Mouse (Mus musculus): ENCODE data around the gene Pou2f3. TPM values are rescaled to one million over a fixed set of nuclear protein-coding genes. Genes with fewer than 3 reads are reported as not detected.

Pou2f3 gene
- polyA plus RNA-seq, 1 experiment = 0.13 TPM

DNA sequence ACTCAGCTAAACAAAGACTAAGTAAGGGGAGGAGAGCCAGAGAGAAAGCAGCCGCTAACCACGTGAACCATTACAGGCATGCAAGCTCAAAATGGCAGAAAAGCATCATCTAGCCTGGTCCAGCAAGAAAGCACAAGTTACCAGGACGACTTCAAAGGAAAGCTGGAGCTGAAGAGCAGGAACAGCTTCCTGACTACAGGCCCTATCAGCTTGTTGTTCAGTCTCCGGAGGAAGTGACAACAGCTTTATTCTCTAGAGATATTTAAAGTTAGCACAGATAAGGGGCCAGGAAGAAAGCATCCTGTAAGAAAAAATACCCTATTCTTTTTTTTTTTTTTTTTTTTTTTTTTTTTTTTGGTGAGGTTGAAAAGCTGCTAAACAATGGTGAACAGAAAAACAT is 111.2 kb downstream of the Pou2f3 start:
- no peak for TF ChIP-seq POLR2A (IDR thresholded peaks at IDR 0.05; ENCODE audit: extremely low read depth, insufficient read depth, low read length)
- TF ChIP-seq CTCF (IDR thresholded peaks at IDR 0.05; ENCODE audit: extremely low read depth, insufficient read depth, low read length) = no peak
- Histone ChIP-seq H3K4me3 (ENCODE audit: insufficient read depth, low read length) (no peak overlapping the region), H3K27ac (ENCODE audit: insufficient read depth, low read length) (no peak overlapping the region)

DNA sequence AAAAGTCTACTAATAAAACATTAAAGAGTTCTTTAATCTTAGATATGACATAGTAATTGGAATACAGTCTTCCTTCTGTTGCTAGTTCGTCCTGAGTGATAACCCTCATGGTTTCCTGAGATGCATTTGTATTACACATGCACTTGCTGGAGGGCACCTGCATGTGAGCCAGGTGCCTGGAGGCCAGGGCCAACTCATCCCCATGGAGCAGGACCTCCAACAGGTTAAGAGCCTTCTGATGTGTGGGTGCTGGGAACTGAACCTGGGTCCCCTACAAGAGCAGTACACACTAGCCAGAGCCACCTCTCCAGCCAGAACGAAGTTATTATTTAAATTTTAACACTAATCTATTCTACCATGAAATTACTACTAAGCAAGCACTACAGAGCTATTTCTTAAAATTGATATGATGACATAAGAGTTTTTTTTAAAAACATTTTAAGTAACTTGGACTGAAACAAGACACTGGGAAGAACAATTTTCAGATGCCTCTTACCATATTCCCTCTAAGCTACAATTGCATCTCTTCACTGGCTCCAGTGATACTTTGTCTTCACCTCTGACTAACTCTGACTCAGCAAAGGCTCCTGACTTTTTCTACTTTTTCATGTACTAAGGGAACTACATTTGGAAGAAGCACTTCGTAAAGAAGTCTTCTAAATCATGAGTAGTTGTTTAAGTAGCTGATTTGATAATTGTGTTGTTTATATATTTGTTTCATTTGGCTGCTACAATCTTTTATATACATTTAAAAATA is 112.2 kb downstream of the Pou2f3 start:
- no peak for TF ChIP-seq POLR2A (IDR thresholded peaks at IDR 0.05; ENCODE audit: extremely low read depth, insufficient read depth, low read length)
- TF ChIP-seq CTCF (IDR thresholded peaks at IDR 0.05; ENCODE audit: extremely low read depth, insufficient read depth, low read length) = no peak
- Histone ChIP-seq H3K4me3 (ENCODE audit: insufficient read depth, low read length) (no peak overlapping the region), H3K27ac (ENCODE audit: insufficient read depth, low read length) (no peak overlapping the region), H3K4me1 (ENCODE audit: control insufficient read depth, insufficient read depth, low read length) (peaks cover 18% of the 10 kb centered on the region)

More for the DNA sequence above, 111.2 kb downstream of the Pou2f3 start:
- H3K4me1 ChIP-seq (ENCODE audit: control insufficient read depth, insufficient read depth, low read length) = peaks cover 20% of the 10 kb centered on the region

DNA sequence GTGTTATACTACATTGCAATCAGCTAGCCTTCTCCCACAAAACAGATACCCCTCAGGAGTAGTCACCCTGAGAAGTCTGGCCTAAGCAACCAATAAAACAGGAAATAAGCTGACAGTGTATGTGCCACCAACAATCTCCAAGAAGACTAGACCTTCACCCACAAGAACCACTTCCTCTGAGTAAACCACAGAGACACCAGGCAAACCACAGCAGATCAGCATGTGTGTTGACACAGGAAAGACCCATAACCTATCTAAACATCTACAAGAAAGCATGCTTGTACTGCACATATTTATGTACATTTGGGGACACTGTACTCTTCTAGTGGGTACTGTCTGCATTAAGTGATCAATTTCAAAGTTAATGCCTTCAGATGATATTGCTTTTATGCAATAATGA is 113.8 kb downstream of the Pou2f3 start:
- H3K4me1 ChIP-seq (ENCODE audit: control insufficient read depth, insufficient read depth, low read length) = peaks cover 17% of the 10 kb centered on the region
- H3K4me3 ChIP-seq (ENCODE audit: insufficient read depth, low read length) = no peak overlapping the region
- TF ChIP-seq CTCF (IDR thresholded peaks at IDR 0.05; ENCODE audit: extremely low read depth, insufficient read depth, low read length) (no peak), POLR2A (IDR thresholded peaks at IDR 0.05; ENCODE audit: extremely low read depth, insufficient read depth, low read length) (no peak)
- no peak overlapping the region for H3K27ac ChIP-seq (ENCODE audit: insufficient read depth, low read length)

DNA sequence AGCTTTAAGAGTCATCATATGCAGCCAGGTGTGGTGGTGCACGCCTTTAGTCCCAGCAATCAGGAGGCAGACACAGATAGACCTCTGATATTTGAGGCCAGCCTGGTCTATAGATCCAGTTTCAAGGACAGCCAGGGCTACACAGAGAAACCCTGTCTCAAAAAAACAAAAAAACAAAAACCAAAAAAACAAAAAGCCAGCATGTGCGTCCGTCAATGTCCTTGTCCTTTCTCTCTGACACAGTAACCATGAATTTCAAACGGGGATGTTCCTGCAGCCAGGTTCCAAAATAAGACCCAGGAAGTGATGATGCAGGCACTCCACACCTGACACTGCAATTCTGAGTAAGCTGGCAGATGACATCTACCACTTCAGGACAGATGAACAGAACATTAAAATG is 115.3 kb downstream of the Pou2f3 start:
- no peak overlapping the region for H3K27ac ChIP-seq (ENCODE audit: insufficient read depth, low read length)
- TF ChIP-seq CTCF (IDR thresholded peaks at IDR 0.05; ENCODE audit: extremely low read depth, insufficient read depth, low read length) (no peak), POLR2A (IDR thresholded peaks at IDR 0.05; ENCODE audit: extremely low read depth, insufficient read depth, low read length) (no peak)
- H3K4me1 ChIP-seq (ENCODE audit: control insufficient read depth, insufficient read depth, low read length) = peaks cover 17% of the 10 kb centered on the region
- no peak overlapping the region for H3K4me3 ChIP-seq (ENCODE audit: insufficient read depth, low read length)

- TF ChIP-seq CTCF (IDR thresholded peaks at IDR 0.05; ENCODE audit: extremely low read depth, insufficient read depth, low read length) (no peak), POLR2A (IDR thresholded peaks at IDR 0.05; ENCODE audit: extremely low read depth, insufficient read depth, low read length) (no peak)
- Histone ChIP-seq H3K4me3 (ENCODE audit: insufficient read depth, low read length) (no peak overlapping the region), H3K27ac (ENCODE audit: insufficient read depth, low read length) (no peak overlapping the region), H3K4me1 (ENCODE audit: control insufficient read depth, insufficient read depth, low read length) (peaks cover 15% of the 10 kb centered on the region)
These were observed 116.4 kb downstream of the Pou2f3 start for GRCm38 (mm10) chr9:43093803-43094202.

DNA sequence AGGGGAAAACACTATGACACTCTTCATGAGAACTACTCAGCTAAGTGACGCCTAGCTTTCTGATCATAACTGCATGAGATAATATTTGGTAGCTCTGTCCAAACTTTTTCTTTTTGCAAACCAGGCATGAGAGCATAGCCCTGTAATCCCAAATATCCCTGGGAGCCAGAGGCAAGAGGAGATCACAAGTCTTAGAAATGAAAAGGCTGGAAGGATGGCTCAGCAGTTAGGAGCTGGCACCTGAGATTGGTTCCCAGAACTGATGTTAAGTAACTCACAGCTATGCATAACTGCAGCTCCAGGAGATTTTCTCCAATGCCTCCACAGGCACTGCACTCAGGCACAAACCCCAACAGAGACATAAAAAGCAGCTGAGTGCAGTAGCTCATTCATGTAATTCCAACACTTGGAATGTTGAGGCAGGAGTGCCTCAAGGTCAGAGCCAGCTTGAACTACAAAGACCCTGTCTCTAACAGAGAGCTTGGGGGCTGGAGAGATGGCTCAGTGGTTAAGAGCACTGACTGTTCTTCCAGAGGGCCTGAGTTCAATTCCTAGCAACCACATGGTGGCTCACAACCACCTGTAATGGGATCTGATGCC is 124.4 kb downstream of the Pou2f3 start:
- TF ChIP-seq POLR2A (IDR thresholded peaks at IDR 0.05; ENCODE audit: extremely low read depth, insufficient read depth, low read length) (no peak), CTCF (IDR thresholded peaks at IDR 0.05; ENCODE audit: extremely low read depth, insufficient read depth, low read length) (no peak)
- no peak overlapping the region for H3K27ac ChIP-seq (ENCODE audit: insufficient read depth, low read length)
- H3K4me3 ChIP-seq (ENCODE audit: insufficient read depth, low read length) = no peak overlapping the region
- H3K4me1 ChIP-seq (ENCODE audit: control insufficient read depth, insufficient read depth, low read length) = no peaks in the 10 kb centered on the region; the same call in 1 of the 2 replicates

DNA sequence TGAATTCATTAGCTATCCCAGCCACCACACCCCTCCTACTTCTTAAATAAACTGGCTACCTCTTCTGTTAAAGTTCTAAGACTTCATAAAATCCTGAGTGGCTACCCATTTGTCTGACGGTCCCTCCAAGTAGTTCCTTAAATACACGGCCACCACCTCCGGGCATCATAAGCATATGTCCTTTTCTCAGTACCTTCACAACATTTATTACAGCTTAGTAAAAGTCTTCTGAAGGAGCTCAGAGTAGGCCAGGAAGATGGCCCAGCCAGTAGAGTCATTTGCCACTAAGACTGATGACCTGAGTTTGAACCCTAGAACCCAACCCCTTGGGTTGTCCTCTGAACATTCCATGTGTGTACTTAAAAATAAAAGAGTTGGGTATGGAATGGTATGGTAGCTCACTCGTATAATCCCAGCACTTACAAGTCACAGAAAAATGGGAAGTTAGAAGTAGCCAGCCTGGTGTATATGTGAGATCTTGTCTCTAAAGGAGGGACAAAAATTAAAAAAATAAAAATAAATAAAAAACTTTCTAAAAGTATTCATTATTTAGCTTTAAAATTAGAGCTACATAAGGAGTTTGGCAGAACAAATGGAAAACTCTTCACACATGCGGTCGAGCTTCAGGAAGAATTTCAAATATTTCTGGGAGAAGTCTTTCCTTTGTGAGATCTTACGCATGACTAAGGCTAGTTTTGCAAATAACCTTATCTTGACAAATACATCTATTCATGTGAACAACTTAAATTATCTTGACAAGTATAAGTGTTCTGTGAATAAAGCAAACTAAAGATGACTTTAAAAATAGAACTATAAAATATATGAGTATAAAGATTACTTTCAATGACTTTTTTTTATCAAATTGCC is 125.4 kb downstream of the Pou2f3 start:
- TF ChIP-seq POLR2A (IDR thresholded peaks at IDR 0.05; ENCODE audit: extremely low read depth, insufficient read depth, low read length) = no peak
- no peak for TF ChIP-seq CTCF (IDR thresholded peaks at IDR 0.05; ENCODE audit: extremely low read depth, insufficient read depth, low read length)
- H3K4me1 ChIP-seq (ENCODE audit: control insufficient read depth, insufficient read depth, low read length) = no peaks in the 10 kb centered on the region; the same call in 1 of the 2 replicates
- no peak overlapping the region for H3K4me3 ChIP-seq (ENCODE audit: insufficient read depth, low read length)
- no peak overlapping the region for H3K27ac ChIP-seq (ENCODE audit: insufficient read depth, low read length)

DNA sequence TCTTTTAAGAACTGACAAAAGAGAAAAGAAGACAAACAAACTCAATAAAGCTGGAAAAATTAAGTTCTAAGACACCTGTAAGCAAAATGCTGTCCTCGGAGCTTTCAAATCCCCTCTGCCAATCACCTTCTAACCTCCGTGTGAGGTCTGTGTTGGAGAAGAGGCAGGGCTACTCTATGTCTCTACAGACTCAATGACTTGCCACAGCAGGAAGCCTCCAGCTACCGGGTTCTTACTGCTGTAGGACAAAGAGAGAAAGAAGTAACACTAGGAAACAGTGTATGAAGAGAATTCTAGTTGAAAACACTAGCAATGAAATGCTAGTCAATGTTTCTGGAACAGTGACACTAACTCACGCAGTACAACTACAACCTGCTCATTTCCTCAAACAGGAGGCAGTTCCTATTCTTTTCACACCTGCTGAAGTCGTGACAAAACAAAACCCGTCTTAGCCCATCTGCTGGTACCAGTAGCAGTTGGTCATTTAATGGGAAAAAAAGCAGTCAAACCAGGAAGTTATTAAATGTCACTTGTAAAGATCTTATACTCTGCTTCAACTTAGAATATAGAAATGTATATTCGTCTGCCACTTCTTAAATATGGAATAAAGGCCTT is 126.6 kb downstream of the Pou2f3 start:
- H3K27ac ChIP-seq (ENCODE audit: insufficient read depth, low read length) = no peak overlapping the region
- H3K4me1 ChIP-seq (ENCODE audit: control insufficient read depth, insufficient read depth, low read length) = no peaks in the 10 kb centered on the region; the same call in 1 of the 2 replicates
- H3K4me3 ChIP-seq (ENCODE audit: insufficient read depth, low read length) = no peak overlapping the region
- TF ChIP-seq POLR2A (IDR thresholded peaks at IDR 0.05; ENCODE audit: extremely low read depth, insufficient read depth, low read length) (no peak), CTCF (IDR thresholded peaks at IDR 0.05; ENCODE audit: extremely low read depth, insufficient read depth, low read length) (no peak)

DNA sequence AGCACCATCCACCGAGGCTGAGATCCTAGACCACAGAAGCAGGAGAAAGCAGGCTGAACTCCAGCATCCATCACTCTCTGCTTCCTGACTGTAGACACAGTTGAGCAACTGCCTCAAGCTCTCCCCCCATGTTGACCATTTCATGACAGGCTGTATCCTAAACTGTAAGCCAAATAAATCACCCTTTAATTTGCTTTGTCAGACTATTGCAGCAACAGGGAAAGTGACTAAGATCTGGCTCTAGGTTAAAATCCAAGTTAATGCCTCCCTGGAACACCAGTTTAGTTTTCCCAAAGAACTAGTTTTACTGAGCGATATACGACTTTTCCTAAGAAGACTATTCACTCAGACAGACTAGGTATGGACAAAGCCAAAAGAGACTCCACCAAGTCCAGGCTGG is 131.5 kb downstream of the Pou2f3 start:
- no peaks in the 10 kb centered on the region for H3K4me1 ChIP-seq (ENCODE audit: control insufficient read depth, insufficient read depth, low read length)

More for the DNA sequence above, 131.5 kb downstream of the Pou2f3 start:
- Histone ChIP-seq H3K4me3 (ENCODE audit: insufficient read depth, low read length) (no peak overlapping the region), H3K27ac (ENCODE audit: insufficient read depth, low read length) (no peak overlapping the region)
- no peak for TF ChIP-seq CTCF (IDR thresholded peaks at IDR 0.05; ENCODE audit: extremely low read depth, insufficient read depth, low read length)
- no peak for TF ChIP-seq POLR2A (IDR thresholded peaks at IDR 0.05; ENCODE audit: extremely low read depth, insufficient read depth, low read length)
